Mouse (Mus musculus): ENCODE measurements at regions not wholly inside any gene's neighbourhood (a gene's known extent, or its start where the extent isn't known, plus 50 kb on each side); places are given as distances from the start of the nearest gene placed in this dataset.
A peak's percentile ranks its signal among the peaks of the same experiment; 100 is the strongest.

DNA sequence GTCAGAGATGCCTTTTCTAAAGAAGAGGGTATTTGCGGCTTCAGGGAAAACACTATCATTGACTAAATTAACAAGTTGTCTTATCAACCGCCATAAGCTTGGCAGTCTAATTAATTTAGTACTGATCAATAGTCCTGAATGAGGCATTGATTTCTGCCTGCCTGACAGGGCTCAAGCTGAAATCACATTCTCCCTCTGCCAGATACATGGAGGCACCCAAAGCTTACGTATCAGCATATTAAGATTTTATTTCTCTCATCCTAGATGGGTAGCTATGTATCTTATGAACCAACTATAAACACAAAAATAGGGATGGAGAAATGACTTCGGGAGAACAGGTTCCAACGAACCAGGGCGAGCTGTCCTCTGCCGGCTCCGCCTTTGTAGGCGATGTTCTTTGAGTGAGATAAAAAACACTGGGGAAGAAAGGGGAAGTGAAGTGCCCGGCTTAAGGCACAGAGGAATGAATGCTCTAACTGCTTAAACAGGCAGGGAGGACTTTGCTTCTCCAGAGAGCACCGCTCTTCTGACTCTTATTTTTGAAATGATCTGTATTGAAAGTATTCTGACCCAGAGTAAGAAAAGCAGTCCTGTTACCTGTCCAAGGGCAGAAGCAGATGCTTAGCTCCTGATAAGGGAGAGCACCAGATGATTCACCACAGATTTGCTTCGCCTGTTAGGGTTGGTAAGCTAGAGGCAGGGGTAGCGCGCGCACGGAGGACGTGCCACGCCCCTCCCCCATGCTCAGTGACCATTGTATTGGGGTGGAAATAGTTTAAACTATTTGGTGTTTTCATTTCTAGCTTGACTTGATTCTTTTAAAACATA lies 78.3 kb upstream of the Otx2 start:
- Histone ChIP-seq H3K27ac (replicated peaks) (no peak overlapping the region), H3K27me3 (peaks cover 63% of the 10 kb centered on the region), H3K36me3 (no peaks in the 10 kb centered on the region), H3K9ac (no peak overlapping the region), H3K4me1 (replicated peaks) (peaks cover 36% of the 10 kb centered on the region), H3K4me2 (peak overlapping the region; percentile 44), H3K9me3 (no peaks in the 10 kb centered on the region), H3K4me3 (peak overlapping the region; percentile 4; the same call in 1 of the 2 replicates)
- ATAC-seq (ENCODE audit: low read depth), result no peak
- 12% methylated on average over 18 of the region's 18 CpGs for WGBS

DNA sequence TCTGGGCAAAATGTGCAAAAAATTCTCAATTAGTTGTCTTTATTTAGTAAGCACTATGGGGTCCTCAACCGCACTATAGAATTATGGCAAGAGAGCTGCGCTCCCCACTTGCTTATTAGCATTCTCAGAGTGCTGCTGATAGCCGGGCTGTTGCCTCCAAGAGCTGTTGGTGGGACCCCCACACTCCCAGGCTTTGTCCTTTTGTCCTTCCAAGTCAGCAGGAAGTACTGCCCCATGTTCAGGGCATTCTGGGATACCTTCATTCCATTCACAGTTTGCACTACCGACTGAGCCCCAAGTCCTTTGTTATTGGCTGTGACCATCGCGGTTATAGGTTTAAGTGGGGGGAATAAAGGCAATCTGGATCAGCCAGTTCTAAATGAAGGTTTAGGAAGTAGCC lies 77.4 kb upstream of the Otx2 start:
- H3K4me3 ChIP-seq, result no peak overlapping the region
- 7% methylated on average over 6 of the region's 6 CpGs for WGBS
- peaks cover 62% of the 10 kb centered on the region for H3K27me3 ChIP-seq
- peaks cover 36% of the 10 kb centered on the region for H3K4me1 ChIP-seq (replicated peaks)
- no peak overlapping the region for H3K27ac ChIP-seq (replicated peaks)
- no peak overlapping the region for H3K4me2 ChIP-seq
- no peaks in the 10 kb centered on the region for H3K9me3 ChIP-seq
- H3K36me3 ChIP-seq, result no peaks in the 10 kb centered on the region
- ATAC-seq (ENCODE audit: low read depth), result no peak
- no peak overlapping the region for H3K9ac ChIP-seq

DNA sequence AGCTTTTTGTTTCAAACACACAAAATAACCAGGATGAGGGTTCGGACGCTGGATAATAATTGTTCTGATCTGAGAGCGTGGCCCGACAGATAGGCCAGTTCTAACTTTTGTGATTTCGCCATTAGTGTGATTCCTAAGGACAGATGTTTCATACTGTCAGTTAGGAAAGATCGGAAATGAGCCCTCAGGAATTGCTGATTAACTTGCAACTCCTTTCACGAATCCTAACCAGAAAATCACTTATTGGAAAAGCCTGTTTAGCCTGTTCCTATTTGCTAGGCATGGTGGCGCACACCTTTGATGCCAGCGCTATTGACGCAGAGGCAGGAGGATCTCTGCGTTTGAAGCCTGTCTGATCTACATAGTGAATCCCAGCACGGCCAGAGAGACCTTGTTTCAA lies 75.4 kb upstream of the Otx2 start:
- Histone ChIP-seq H3K36me3 (no peaks in the 10 kb centered on the region), H3K9ac (no peak overlapping the region), H3K4me2 (no peak overlapping the region), H3K27ac (replicated peaks) (no peak overlapping the region), H3K27me3 (peaks cover 48% of the 10 kb centered on the region), H3K4me3 (no peak overlapping the region), H3K9me3 (no peaks in the 10 kb centered on the region), H3K4me1 (replicated peaks) (peaks cover 31% of the 10 kb centered on the region)
- WGBS, result 92% methylated on average over 12 of the region's 12 CpGs
- ATAC-seq (ENCODE audit: low read depth), result no peak

DNA sequence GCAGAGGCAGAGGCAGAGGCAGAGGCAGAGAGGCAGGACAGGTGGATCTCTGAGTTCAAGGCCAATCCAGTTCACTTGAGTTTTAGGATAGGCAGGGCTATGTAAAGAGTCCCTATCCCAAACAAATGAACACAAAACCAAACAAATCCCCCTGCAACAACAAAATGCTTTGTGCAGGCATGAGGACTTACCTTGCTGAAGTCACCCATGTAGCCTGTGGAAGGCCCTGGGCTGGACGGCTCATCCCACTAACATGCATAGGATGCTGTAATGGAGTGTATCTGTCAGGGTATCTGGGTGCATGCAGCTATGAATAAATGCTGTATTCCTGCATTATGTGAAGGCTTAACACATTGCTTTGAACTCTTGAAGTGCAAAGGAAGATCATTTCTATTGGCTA lies 74.3 kb upstream of the Otx2 start:
- Histone ChIP-seq H3K4me3 (no peak overlapping the region), H3K36me3 (no peaks in the 10 kb centered on the region), H3K4me2 (no peak overlapping the region), H3K4me1 (replicated peaks) (peaks cover 20% of the 10 kb centered on the region), H3K9me3 (no peaks in the 10 kb centered on the region), H3K27me3 (peaks cover 38% of the 10 kb centered on the region), H3K27ac (replicated peaks) (no peak overlapping the region), H3K9ac (no peak overlapping the region)
- 85% methylated on average over 1 of the region's 1 CpGs for WGBS
- ATAC-seq (ENCODE audit: low read depth), result no peak

DNA sequence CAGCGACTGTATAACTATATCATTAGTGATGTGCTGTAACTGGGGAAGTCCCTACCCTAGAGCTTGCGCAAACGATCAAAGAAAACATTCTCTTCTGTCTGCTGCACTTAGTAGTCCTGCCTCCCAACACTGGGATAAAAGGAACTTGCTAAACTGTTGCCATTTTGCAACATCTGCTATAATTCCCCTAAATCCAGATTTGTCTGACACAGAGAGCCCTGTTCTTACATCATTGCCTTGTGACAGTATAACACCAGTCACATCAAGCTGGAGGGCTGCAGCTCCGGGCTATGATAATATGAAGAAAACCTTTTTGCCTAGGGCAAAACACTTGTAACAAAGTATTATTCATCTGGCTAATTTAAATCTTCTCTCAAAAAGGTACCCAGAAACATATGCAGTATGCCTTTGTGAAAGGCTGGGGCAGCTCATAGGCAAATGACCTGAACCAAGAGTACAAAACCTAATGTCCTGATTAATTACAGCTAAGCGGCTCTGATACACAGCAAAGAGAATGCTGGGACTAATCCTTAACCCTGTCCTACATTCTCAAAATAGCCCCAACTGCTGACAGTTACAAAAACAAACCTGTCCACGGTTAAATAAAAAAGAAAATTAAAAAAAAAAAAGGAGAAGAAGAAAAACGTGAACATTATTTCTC lies 67.5 kb upstream of the Otx2 start:
- WGBS, result 55% methylated on average over 7 of the region's 7 CpGs
- Histone ChIP-seq H3K27me3 (0 out of 2 replicates have a peak, but pooled peaks cover 4% of the 10 kb centered on the region), H3K4me3 (no peak overlapping the region), H3K9ac (no peak overlapping the region), H3K27ac (replicated peaks) (no peak overlapping the region), H3K36me3 (no peaks in the 10 kb centered on the region), H3K9me3 (no peaks in the 10 kb centered on the region), H3K4me1 (replicated peaks) (no peaks in the 10 kb centered on the region), H3K4me2 (no peak overlapping the region)
- ATAC-seq (ENCODE audit: low read depth), result no peak

DNA sequence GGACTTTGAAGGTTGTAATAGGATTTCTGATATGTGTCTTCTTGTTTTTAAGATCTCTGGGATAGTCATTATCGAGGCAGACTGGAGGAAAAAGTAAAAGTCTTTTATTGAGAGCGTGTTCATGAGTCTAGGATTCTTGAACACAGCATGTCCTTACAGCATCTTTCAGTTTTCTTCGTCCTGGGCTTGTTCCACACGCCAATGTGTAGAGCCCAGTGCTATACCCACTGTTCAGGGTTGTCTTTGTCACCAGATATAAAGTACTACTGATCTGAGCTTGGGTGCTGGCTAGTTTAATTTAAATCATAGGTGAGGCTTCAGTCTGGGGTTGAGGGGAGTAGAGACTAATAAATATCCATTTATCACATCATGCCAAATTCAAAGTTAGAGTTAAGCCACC lies 65.5 kb upstream of the Otx2 start:
- 91% methylated on average over 4 of the region's 4 CpGs for whole genome bisulfite sequencing
- Histone ChIP-seq H3K4me2 (no peak overlapping the region), H3K36me3 (no peaks in the 10 kb centered on the region), H3K27me3 (peaks cover 4% of the 10 kb centered on the region; the same call in 1 of the 2 replicates), H3K4me1 (replicated peaks) (no peaks in the 10 kb centered on the region), H3K27ac (replicated peaks) (no peak overlapping the region), H3K9ac (no peak overlapping the region), H3K4me3 (no peak overlapping the region), H3K9me3 (no peaks in the 10 kb centered on the region)
- ATAC-seq (ENCODE audit: low read depth), result no peak

DNA sequence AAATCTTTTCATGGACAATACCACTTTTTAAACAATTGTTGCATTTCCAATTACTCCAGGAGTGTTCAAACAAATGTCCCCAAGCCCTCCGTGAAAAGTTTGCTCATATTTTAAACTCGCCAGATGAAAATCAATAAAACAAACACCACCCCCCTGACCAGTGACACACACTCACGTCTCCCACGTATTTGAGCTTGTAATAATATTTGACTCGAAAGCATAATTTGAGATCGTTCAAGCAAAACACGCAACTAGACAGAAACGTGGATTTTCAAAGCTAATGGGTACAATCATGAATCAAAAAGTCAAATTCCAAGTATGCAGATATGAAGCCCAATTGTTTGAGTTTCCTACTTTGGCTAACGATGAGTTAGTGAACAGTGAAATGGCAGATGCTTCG lies 65.0 kb upstream of the Otx2 start:
- H3K9me3 ChIP-seq, result no peaks in the 10 kb centered on the region
- no peaks in the 10 kb centered on the region for H3K36me3 ChIP-seq
- no peak overlapping the region for H3K27ac ChIP-seq (replicated peaks)
- H3K27me3 ChIP-seq, result peaks cover 4% of the 10 kb centered on the region; the same call in 1 of the 2 replicates
- WGBS, result 79% methylated on average over 10 of the region's 10 CpGs
- H3K9ac ChIP-seq, result no peak overlapping the region
- H3K4me1 ChIP-seq (replicated peaks), result no peaks in the 10 kb centered on the region
- no peak overlapping the region for H3K4me3 ChIP-seq
- no peak overlapping the region for H3K4me2 ChIP-seq
- no peak for ATAC-seq (ENCODE audit: low read depth)

DNA sequence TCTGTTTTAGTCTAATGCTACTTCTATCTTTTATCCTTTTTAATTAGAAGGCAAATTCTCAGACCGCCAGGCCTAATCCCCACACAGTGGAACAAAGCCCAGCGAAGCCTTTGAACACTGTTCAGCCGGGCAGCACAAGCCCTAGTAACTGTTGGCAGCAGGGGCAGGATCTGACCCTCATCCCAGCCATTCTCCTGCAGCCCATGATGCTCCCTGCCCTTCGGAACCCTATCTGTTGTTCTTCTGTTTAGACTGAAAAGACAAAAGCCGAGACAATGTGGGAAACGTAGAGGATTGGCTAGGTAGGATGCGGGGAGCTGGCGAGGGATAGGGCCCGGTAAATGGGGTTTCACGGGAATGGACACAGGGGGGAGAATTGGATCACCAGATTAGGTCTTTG lies 64.6 kb upstream of the Otx2 start:
- no peak overlapping the region for H3K27ac ChIP-seq (replicated peaks)
- peaks cover 4% of the 10 kb centered on the region; the same call in 1 of the 2 replicates for H3K27me3 ChIP-seq
- H3K4me2 ChIP-seq, result no peak overlapping the region
- H3K36me3 ChIP-seq, result no peaks in the 10 kb centered on the region
- no peak for ATAC-seq (ENCODE audit: low read depth)
- H3K9ac ChIP-seq, result no peak overlapping the region
- H3K4me3 ChIP-seq, result no peak overlapping the region
- no peaks in the 10 kb centered on the region for H3K4me1 ChIP-seq (replicated peaks)
- 62% methylated on average over 10 of the region's 10 CpGs for WGBS
- no peaks in the 10 kb centered on the region for H3K9me3 ChIP-seq

DNA sequence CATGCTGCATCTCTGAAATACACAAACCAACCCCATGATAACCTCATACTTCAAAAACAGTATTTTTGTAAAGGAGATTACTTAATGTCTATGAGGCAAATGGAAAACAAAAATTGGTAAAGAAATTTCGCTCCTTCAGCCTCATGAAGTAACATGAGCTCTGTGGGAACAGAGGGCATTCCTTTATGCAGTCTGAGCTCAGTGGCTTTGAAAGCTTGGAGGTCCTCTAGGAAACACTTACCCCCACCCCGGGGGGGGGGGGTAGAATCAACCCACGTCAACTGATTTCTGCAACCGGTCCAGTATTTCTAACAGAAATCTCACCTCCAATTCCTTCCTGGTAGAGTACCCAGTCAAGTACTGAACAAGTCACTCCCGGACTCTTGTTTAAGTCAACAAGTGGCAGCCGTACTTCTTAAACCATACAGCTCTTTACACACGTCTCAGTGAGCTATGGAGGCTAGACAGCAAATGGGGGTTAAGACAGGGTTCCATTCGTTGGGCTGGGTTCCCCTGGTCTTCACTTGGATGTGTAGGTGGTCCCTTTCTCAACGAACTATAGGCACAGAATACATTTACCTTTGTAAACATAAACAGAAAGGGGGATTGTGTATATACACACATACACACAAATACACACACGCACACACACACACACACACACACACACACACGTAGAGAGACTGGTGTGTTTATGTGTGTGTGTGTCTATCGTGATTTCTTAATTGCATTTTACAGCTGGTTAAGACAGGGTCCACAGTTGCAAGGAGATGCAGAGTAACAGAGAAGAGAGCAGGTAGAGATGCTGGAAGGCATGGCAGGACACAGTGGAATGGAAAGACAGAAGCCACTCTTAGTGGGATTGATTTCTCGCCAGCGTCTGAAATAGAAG lies 63.6 kb upstream of the Otx2 start:
- Histone ChIP-seq H3K27me3 (peaks cover 4% of the 10 kb centered on the region; the same call in 1 of the 2 replicates), H3K4me3 (no peak overlapping the region), H3K9me3 (no peaks in the 10 kb centered on the region), H3K4me2 (no peak overlapping the region), H3K36me3 (no peaks in the 10 kb centered on the region), H3K27ac (replicated peaks) (no peak overlapping the region), H3K4me1 (replicated peaks) (no peaks in the 10 kb centered on the region), H3K9ac (no peak overlapping the region)
- ATAC-seq (ENCODE audit: low read depth), result no peak
- 70% methylated on average over 14 of the region's 14 CpGs for WGBS

DNA sequence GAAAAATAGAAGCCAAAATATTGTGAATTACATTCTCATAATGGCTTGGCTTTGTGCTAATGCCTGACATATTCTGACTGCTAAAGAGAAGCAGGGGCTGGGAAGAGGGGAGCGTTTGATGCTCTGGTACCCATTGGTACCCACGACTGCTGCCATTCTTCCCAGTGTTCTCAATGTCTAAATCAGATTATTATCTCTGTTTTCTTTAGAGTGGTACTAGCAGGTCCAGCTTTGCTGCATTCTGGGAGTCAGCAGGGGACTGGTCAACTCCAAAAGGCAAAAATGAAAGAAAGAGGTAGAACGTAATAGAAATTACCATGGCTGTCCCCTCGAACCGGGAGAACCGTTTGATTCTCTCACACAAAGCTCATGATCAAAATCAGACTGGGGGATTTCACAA lies 62.6 kb upstream of the Otx2 start:
- Histone ChIP-seq H3K27me3 (peaks cover 4% of the 10 kb centered on the region; the same call in 1 of the 2 replicates), H3K27ac (replicated peaks) (no peak overlapping the region), H3K4me3 (no peak overlapping the region), H3K4me2 (no peak overlapping the region), H3K4me1 (replicated peaks) (no peaks in the 10 kb centered on the region), H3K9me3 (no peaks in the 10 kb centered on the region), H3K9ac (no peak overlapping the region), H3K36me3 (no peaks in the 10 kb centered on the region)
- no peak for ATAC-seq (ENCODE audit: low read depth)
- WGBS, result 71% methylated on average over 6 of the region's 6 CpGs

DNA sequence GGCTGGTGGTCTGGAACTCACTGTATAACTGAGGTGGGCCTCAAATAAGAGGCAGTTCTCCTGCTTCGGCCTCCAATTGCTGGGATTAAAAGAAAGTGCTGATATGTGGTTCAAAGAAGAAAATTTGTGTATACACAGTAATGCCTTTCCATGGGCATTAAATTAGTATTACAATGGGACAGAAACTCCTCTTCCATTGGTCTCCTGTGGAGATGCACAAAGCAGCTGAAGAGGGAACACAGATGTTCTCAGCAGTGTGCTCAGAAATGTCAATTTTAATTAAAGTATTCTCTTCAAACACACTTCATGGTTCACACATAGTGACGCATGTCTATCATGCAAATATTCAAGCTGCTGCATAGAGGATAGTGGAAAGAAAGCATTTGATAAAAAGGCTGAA lies 56.4 kb upstream of the Otx2 start:
- Histone ChIP-seq H3K36me3 (no peaks in the 10 kb centered on the region), H3K27me3 (no peaks in the 10 kb centered on the region), H3K4me1 (replicated peaks) (no peaks in the 10 kb centered on the region), H3K9ac (no peak overlapping the region), H3K9me3 (no peaks in the 10 kb centered on the region), H3K4me3 (no peak overlapping the region), H3K27ac (replicated peaks) (no peak overlapping the region), H3K4me2 (no peak overlapping the region)
- no peak for ATAC-seq (ENCODE audit: low read depth)
- WGBS, result 66% methylated on average over 2 of the region's 2 CpGs

All from neural tube, embryonic 13.5 days (tissue).